Mouse (Mus musculus) fibroblast of lung, adult 2 months (primary cell): ENCODE results near the gene Myl9.
"Not testable (repeated sequence)": the region's sequence is repeated elsewhere in the genome, so short reads cannot be mapped to it uniquely, and the experiment has no call there.

Source experiments
- DNase-seq: peaks from one replicate; pipeline ENCODE4 v3.0.0-alpha.2; 2011; ENCODE audit warnings: low read depth

Myl9 gene

GRCm38 (mm10) chr2:156784891-156785290 is 9.7 kb downstream of the Myl9 start:
- no peak for DNase-seq

- not testable (repeated sequence) for DNase-seq
These were observed 11.1 kb downstream of the Myl9 start for GRCm38 (mm10) chr2:156786369-156786768.

DNA sequence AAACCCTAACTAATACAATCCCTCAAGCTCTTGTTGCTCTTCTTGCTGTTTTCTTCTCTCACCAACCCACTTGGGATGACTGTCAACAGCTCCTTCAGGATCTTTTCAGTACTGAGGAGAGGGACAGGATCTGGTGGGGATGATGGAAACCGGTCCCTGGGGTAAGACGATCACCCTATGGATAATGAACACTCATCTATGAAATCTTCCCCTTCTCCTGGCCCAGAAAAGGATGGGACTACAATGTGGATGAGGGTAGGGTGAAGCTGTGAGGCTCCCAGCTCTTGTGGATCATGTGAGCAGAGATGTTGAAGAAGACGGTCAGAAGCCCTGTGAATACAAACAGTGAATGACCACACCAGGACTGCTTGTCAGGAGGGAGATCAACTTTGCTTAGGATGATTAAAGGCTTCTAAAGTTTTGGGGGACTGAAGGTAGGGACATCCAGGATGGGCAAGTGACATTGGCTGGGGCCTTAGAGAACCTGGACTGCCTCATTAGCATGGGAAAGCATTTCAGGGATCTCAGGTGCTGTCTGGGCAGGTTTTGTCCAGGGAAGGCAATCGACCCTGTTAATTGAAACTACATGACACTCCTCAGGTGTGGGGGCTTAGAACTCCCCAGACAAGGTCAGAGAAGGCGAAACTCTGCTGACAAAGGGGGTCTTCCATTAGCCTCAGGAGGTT is 12.0 kb downstream of the Myl9 start:
- DNase-seq = no peak

- no peak for DNase-seq
These were observed 12.5 kb downstream of the Myl9 start for GRCm38 (mm10) chr2:156787776-156788105.

DNA sequence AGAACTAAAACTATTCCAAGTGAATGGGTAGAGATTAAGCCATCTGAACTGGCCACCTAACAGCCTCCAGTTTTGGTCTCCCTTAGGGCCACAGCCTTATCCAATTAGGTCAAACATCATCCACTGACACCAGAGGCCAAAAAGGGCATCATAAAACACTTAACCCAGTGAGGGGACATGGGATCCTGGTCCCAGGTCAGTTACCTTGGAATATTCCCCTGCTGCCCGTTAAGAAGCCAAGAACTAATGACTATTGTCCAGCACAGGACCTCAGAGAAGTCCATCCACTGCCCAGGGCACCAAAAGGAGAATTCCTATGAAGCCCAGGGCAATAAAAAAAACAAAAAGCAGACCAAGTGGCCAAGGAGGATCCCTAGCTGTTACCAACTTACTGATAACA is 13.6 kb downstream of the Myl9 start:
- no peak for DNase-seq

GRCm38 (mm10) chr2:156798516-156798915 is 23.3 kb downstream of the Myl9 start:
- no peak for DNase-seq

GRCm38 (mm10) chr2:156801045-156801444 is 25.8 kb downstream of the Myl9 start:
- no peak for DNase-seq

DNA sequence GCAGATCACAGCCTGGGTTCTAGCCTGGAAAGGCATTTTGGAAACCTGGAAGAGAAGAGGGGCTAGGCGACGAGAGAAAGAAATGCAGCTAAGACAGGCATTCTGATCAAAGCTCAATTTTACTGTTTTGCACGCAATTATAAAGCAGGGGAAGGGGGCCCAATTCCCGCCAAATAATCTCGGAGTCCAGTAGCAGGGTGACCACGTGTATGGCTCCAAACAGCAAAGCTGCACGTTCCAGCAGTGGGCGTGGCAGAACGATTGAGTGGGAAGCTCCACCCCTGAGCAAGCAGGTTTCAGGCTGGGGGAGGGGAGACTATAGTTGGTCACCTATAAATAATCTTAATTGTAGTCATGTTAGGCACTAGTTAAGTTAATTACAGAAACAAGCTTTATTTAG is 26.9 kb downstream of the Myl9 start:
- not testable (repeated sequence) for DNase-seq

DNA sequence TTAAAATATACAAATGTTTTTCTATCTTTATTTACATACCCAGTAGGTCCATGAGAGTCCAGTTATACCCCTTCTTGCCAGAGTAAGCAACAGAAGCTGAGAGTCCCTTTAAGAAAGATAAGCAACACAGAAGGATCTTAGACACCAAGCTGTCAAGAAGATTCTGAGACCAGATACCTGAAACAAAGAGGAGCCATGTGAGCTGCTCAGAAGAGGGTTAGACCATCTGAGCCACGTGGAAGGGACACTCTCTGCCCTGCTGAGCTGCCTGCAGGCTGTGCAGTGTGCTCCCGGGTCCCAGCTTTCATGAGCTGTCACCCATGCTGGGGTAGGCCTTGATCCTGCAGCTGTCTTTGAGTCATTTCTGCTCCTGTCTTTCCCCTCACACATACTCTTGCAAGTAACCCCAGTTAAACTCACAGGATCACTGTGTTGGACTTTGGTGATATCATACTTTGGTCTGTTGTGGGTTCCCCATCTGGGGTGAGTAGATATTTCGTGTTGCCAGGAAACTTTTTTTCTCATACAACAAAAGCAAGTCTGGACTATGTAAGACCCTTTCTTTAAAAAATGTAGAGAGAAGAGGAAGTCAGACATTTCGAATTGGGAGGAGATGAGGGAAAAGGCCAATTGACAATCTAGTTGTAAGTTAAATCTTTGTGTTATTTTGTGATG is 28.6 kb downstream of the Myl9 start:
- no peak for DNase-seq

DNA sequence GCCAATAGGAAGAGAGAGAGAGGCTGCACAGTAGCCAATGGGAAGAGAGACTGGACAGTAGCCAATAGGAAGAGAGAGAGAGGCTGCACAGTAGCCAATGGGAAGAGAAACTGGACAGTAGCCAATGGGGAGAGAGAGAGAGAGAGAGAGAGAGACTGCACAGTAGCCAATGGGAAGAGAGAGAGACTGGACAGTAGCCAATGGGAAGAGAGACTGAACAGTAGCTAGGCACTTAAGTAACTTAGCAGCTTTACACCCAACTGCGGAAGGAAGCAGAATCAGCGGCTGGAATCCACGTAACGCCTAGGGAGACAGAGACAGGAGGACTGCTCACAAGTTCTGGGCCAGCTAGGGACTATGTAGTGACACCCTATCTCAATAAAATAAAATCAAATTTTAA is 29.4 kb downstream of the Myl9 start:
- no peak for DNase-seq

DNA sequence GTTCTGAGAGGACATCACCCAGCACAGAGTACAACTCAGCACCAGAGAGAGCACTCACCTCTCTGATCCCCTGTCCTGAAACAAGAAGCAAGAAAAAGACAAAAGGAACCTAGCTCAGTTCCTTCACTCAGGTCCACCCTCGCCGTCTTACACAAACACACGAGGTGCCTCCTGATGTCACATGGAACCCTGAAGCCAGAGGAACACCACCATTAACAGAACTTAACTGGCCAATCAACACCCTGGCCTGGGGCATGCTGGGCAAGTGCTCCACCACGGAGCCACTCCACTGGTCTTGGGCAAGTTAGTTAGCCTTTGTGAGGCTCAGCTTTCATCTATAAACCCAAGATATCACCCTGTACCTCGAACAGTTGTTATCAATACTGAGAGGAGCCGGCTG is 31.7 kb downstream of the Myl9 start:
- no peak for DNase-seq

DNA sequence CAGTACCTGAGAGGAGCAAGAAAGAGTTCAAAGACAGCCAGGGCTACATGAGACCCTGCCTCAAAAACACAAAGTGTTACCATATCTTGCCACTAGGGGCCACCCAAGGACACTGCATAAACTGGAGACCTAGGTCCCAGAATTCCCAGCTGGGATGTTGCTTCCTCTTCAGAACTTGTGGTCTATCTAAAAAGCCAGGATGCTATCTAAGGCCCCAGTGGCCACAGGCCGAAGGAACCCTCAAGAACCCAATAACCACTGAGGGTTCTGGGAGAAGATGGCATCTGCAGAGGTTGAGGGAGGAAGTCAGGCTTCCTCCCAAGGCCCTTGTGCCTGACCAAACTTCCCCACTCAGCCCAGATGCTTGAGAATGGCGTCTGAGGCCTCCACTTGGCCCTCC is 34.4 kb downstream of the Myl9 start:
- peak; percentile 42 for DNase-seq

GRCm38 (mm10) chr2:156810716-156811115 is 35.5 kb downstream of the Myl9 start:
- no peak for DNase-seq

- no peak for DNase-seq
These were observed 36.3 kb downstream of the Myl9 start for GRCm38 (mm10) chr2:156811556-156811955.

DNA sequence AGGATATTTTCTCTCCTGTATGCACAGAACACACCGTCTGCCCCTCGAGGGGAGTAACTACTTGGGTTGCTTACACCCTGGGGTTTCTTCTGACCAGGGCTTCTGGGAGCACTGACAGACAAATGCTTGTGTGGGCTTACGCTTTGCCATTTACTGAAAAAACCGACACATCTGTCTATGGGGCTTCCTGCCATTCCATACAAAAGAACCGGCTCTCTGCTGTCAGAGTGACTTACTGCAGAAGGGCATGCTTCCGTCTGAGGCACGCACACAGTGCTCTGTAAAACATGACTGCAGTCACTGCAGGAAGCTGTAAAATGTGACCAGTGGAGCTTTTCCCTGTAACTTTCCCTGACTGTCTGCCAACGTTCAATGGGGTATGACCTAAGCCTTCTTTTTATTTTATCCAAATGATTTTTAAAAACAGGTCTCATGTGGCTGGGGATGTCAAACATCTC is 39.2 kb downstream of the Myl9 start:
- no peak for DNase-seq

DNA sequence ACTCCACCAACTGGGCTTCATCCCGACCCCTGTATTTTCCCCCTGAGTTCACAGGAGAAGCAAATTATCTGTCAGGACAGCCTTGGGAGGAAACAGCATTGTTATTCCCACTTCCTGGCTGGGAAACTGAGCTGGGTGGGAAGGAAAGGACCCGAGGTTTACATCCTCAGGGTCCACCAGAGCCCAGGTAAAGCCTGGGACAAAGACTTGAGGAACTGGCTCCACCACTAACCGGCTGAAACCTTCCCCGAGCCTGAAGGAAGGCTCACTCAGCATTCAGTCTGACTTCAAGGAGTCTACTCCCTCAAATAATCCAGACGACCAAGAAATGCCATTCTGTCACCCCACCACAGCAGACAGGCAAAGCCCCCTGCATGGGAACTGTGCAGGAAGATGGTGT is 39.7 kb downstream of the Myl9 start:
- DNase-seq = no peak

DNA sequence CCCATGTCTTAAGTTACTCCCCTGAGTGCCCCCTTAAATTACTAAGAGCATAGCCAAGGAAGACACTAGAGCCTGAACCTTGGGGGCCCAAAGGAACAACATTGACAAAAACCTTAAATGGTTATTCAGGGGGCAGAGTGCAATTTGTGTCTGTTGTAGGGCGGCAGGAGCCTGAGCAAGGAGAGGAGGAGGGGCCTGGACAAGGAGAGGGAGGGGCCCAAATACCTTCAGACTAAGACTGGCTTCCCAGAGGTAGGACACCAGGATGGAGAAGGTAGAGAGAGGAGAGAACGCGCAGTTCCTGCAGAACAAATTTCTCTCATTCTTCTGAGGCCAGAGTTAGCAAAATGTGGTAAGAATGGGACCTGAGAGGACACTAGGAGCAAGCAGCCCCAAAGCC is 40.2 kb downstream of the Myl9 start:
- no peak for DNase-seq

GRCm38 (mm10) chr2:156816116-156816515 is 40.9 kb downstream of the Myl9 start:
- no peak for DNase-seq

- not testable (repeated sequence) for DNase-seq
These were observed 49.9 kb downstream of the Myl9 start for GRCm38 (mm10) chr2:156825128-156825527.
